Mouse (Mus musculus) limb, embryonic 14.5 days (tissue): Measurements from ENCODE around the gene Psph. TPM values are rescaled to one million over a fixed set of nuclear protein-coding genes. Genes with fewer than 3 reads are reported as not detected.

Experiments used
- ATAC-seq: fragments of 200-750 bp; cut with Nextera tagmentation; 2 replicates; pipeline ENCODE4 v1.8.0; 2017; ENCODE audit warnings: low read depth, moderate number of reproducible peaks, moderate TSS enrichment; ENCODE audit not compliant: low FRiP score
- DNase-seq: peaks from one replicate; pipeline ENCODE4 v3.0.0-alpha.2; 2015; ENCODE audit warnings: low spot score
- H3K27ac ChIP-seq: fragments of 300-500 bp; sonication (generic); replicated peaks from 2 replicates; pipeline ENCODE4 v1.5.1; 2014; ENCODE audit warnings: low read depth, mild to moderate bottlenecking, low read length, moderate library complexity, mixed read lengths
- H3K27me3 ChIP-seq: fragments of 300-500 bp; sonication (generic); 2 replicates; pipeline ENCODE4 v1.6.1; 2014; ENCODE audit warnings: low read length, mixed read lengths; ENCODE audit not compliant: control insufficient read depth, insufficient read depth
- H3K36me3 ChIP-seq: fragments of 300-500 bp; sonication (generic); 2 replicates; pipeline ENCODE4 v1.6.1; 2014; ENCODE audit warnings: mild to moderate bottlenecking, low read length, moderate library complexity, mixed read lengths; ENCODE audit not compliant: control insufficient read depth, insufficient read depth
- H3K4me1 ChIP-seq: fragments of 300-500 bp; sonication (generic); 2 replicates; pipeline ENCODE4 v1.6.1; 2014; ENCODE audit warnings: antibody characterized with exemption, low read length, mixed read lengths; ENCODE audit not compliant: control insufficient read depth, insufficient read depth
- H3K4me2 ChIP-seq: fragments of 300-500 bp; sonication (generic); replicated peaks from 2 replicates; pipeline ENCODE4 v1.6.1; 2014; ENCODE audit warnings: low read depth, mild to moderate bottlenecking, low read length, moderate library complexity; ENCODE audit not compliant: severe bottlenecking
- H3K4me3 ChIP-seq: fragments of 300-500 bp; sonication (generic); replicated peaks from 2 replicates; pipeline ENCODE4 v1.5.1; 2014; ENCODE audit warnings: low read length
- H3K9ac ChIP-seq: fragments of 300-500 bp; sonication (generic); 2 replicates; pipeline ENCODE4 v1.6.1; 2014; ENCODE audit warnings: mild to moderate bottlenecking, low read depth, low read length, moderate library complexity; ENCODE audit not compliant: severe bottlenecking
- H3K9me3 ChIP-seq: fragments of 300-500 bp; sonication (generic); 2 replicates; pipeline ENCODE4 v1.6.1; 2016; ENCODE audit warnings: low read length; ENCODE audit not compliant: control insufficient read depth
- POLR2A ChIP-seq: fragments of 200-500 bp; IDR thresholded peaks from 2 replicates; pipeline ENCODE4 v1.8.0; 2012; ENCODE audit warnings: inconsistent platforms, mild to moderate bottlenecking, moderate library complexity, borderline replicate concordance; ENCODE audit not compliant: insufficient read depth, insufficient read length; ENCODE audit errors: extremely low read depth
- WGBS: fragments of 180-500 bp; shearing (Covaris S2); extraction: QIAGEN DNeasy Blood & Tissue Kit; methylation state at CpG from one replicate; pipeline ENCODE4 v1.1.7; 2014; 5-methylcytosine and 5-hydroxymethylcytosine counted together
- polyA plus RNA-seq, 2 experiments: library from polyadenylated mRNA; depleted of rRNA in 1 of 2; stranded (reverse) in 1 of 2; unstranded in 1 of 2; fragments of >200 nt; fragmentation: Nextera tagmentation in 1 of 2; extraction: Ambion mirVana in 1 of 2; gene quantifications; 2 replicates each; pipeline versions ENCODE4 v1.2.1 to v1.2.3; 2012 to 2014

Gene Psph
- polyA plus RNA-seq, 2 experiments, result 15.9 to 34.1 TPM

- peak; percentile 87 for DNase-seq
- Histone ChIP-seq H3K27ac (peak within 1 kb of the TSS; percentile 95), H3K27me3 (no peaks in the 10 kb centered on the region), H3K4me2 (peak within 1 kb of the TSS; percentile 48), H3K9ac (peak within 1 kb of the TSS; percentile 98), H3K4me3 (peak within 1 kb of the TSS; percentile 88), H3K9me3 (no peaks in the 10 kb centered on the region), H3K36me3 (0 out of 2 replicates have a peak, but pooled peaks cover under 1% of the 10 kb centered on the region), H3K4me1 (peaks cover 10% of the 10 kb centered on the region; the same call in 1 of the 2 replicates)
- TF ChIP-seq POLR2A, result 0 out of 2 replicates have a peak, but pooled peaks have one; percentile 81
- peak; percentile 91 for ATAC-seq
- WGBS, result 2% methylated on average over 48 of the region's 93 CpGs
Observed at GRCm38 (mm10) chr5:129724834-129725773, 62.1 kb downstream of the Psph start, which contains the start of gene Nipsnap2. Gene Nipsnap2, plus strand, starts transcription at chr5:129725063.

- peak overlapping the region; percentile 88 for H3K4me3 ChIP-seq
- 0 out of 2 replicates have a peak, but pooled peaks cover 9% of the 10 kb centered on the region for H3K36me3 ChIP-seq
- H3K4me1 ChIP-seq, result peaks cover 2% of the 10 kb centered on the region; the same call in 1 of the 2 replicates
- no peak for DNase-seq
- peak overlapping the region; percentile 48 for H3K4me2 ChIP-seq
- no peaks in the 10 kb centered on the region for H3K9me3 ChIP-seq
- TF ChIP-seq POLR2A, result no peak
- no peak for ATAC-seq
- no peak overlapping the region for H3K27ac ChIP-seq
- no peaks in the 10 kb centered on the region for H3K27me3 ChIP-seq
- H3K9ac ChIP-seq, result peak overlapping the region; percentile 98
- WGBS, result 46% methylated on average over 4 of the region's 4 CpGs
Observed at GRCm38 (mm10) chr5:129724268-129724667, 63.0 kb downstream of the Psph start.

GRCm38 (mm10) chr5:129720176-129720575, 67.1 kb downstream of the Psph start:
- Histone ChIP-seq H3K27ac (no peak overlapping the region), H3K4me1 (no peaks in the 10 kb centered on the region; the same call in 1 of the 2 replicates), H3K4me2 (no peak overlapping the region), H3K27me3 (no peaks in the 10 kb centered on the region), H3K36me3 (peaks cover 35% of the 10 kb centered on the region), H3K9ac (no peak overlapping the region), H3K4me3 (no peak overlapping the region), H3K9me3 (no peaks in the 10 kb centered on the region)
- DNase-seq, result no peak
- no peak for TF ChIP-seq POLR2A
- ATAC-seq, result no peak
- WGBS, result 85% methylated on average over 3 of the region's 3 CpGs

GRCm38 (mm10) chr5:129717016-129717415, 70.2 kb downstream of the Psph start:
- H3K4me2 ChIP-seq, result no peak overlapping the region
- H3K4me1 ChIP-seq, result no peaks in the 10 kb centered on the region; the same call in 1 of the 2 replicates
- no peaks in the 10 kb centered on the region for H3K9me3 ChIP-seq
- DNase-seq (no peak), ATAC-seq (no peak)
- no peak overlapping the region for H3K9ac ChIP-seq
- no peaks in the 10 kb centered on the region for H3K27me3 ChIP-seq
- no peak for TF ChIP-seq POLR2A
- 73% methylated on average over 9 of the region's 9 CpGs for WGBS
- peaks cover 35% of the 10 kb centered on the region for H3K36me3 ChIP-seq
- H3K4me3 ChIP-seq, result no peak overlapping the region
- no peak overlapping the region for H3K27ac ChIP-seq

Other genes with a start within 250 kb of the Psph start
- gene Mmp17, start 203.3 kb downstream of the Psph start, polyA plus RNA-seq (2012; rRNA removed), result 2.4 and 2.8 TPM in 2 replicates
- 1.5 and 1.9 TPM in 2 replicates for gene Mmp17, start 203.3 kb downstream of the Psph start, polyA plus RNA-seq (2014; fragmentation: Nextera tagmentation; extraction: Ambion mirVana)
- gene Zfp11, start 117.3 kb downstream of the Psph start, polyA plus RNA-seq (2012; rRNA removed), result 4.8 and 5.0 TPM in 2 replicates
- gene Zfp11, start 117.3 kb downstream of the Psph start, polyA plus RNA-seq (2014; fragmentation: Nextera tagmentation; extraction: Ambion mirVana), result 3.8 and 4.6 TPM in 2 replicates
- not detected in 2 replicates for gene Sept14, start 78.9 kb downstream of the Psph start, polyA plus RNA-seq (2012; rRNA removed)
- gene Sept14, start 78.9 kb downstream of the Psph start, polyA plus RNA-seq (2014; fragmentation: Nextera tagmentation; extraction: Ambion mirVana), result not detected in 2 replicates
- 110 and 133 TPM in 2 replicates for gene Mrps17, start 72.0 kb downstream of the Psph start, polyA plus RNA-seq (2012; rRNA removed)
- gene Mrps17, start 72.0 kb downstream of the Psph start, polyA plus RNA-seq (2014; fragmentation: Nextera tagmentation; extraction: Ambion mirVana), result 201 and 209 TPM in 2 replicates
- 86.1 and 88.5 TPM in 2 replicates for gene Nipsnap2, start 62.4 kb downstream of the Psph start, polyA plus RNA-seq (2012; rRNA removed)
- gene Nipsnap2, start 62.4 kb downstream of the Psph start, polyA plus RNA-seq (2014; fragmentation: Nextera tagmentation; extraction: Ambion mirVana), result 114 and 117 TPM in 2 replicates
- 50.1 and 55.9 TPM in 2 replicates for gene Sumf2, start 59.5 kb upstream of the Psph start, polyA plus RNA-seq (2012; rRNA removed)
- 53.8 and 61.3 TPM in 2 replicates for gene Sumf2, start 59.5 kb upstream of the Psph start, polyA plus RNA-seq (2014; fragmentation: Nextera tagmentation; extraction: Ambion mirVana)
- gene Chchd2, start 100.0 kb upstream of the Psph start, polyA plus RNA-seq (2012; rRNA removed), result 773 and 1,133 TPM in 2 replicates
- 901 and 959 TPM in 2 replicates for gene Chchd2, start 100.0 kb upstream of the Psph start, polyA plus RNA-seq (2014; fragmentation: Nextera tagmentation; extraction: Ambion mirVana)
- gene Zbed5, start 108.3 kb upstream of the Psph start, polyA plus RNA-seq (2012; rRNA removed), result 8.8 and 9.1 TPM in 2 replicates
- gene Zbed5, start 108.3 kb upstream of the Psph start, polyA plus RNA-seq (2014; fragmentation: Nextera tagmentation; extraction: Ambion mirVana), result 8.2 and 8.4 TPM in 2 replicates
- 0.29 and 0.40 TPM in 2 replicates for gene Phkg1, start 111.1 kb upstream of the Psph start, polyA plus RNA-seq (2012; rRNA removed)
- gene Phkg1, start 111.1 kb upstream of the Psph start, polyA plus RNA-seq (2014; fragmentation: Nextera tagmentation; extraction: Ambion mirVana), result 0.21 TPM in 1 of 2 replicates, not detected in the other
- 4.3 and 4.5 TPM in 2 replicates for gene Nupr1l, start 121.1 kb upstream of the Psph start, polyA plus RNA-seq (2012; rRNA removed)
- 2.6 and 3.1 TPM in 2 replicates for gene Nupr1l, start 121.1 kb upstream of the Psph start, polyA plus RNA-seq (2014; fragmentation: Nextera tagmentation; extraction: Ambion mirVana)
- gene Vkorc1l1, start 154.5 kb upstream of the Psph start, polyA plus RNA-seq (2012; rRNA removed), result 35.7 and 41.8 TPM in 2 replicates
- 25.8 and 26.1 TPM in 2 replicates for gene Vkorc1l1, start 154.5 kb upstream of the Psph start, polyA plus RNA-seq (2014; fragmentation: Nextera tagmentation; extraction: Ambion mirVana)
- gene Gusb, start 215.6 kb upstream of the Psph start, polyA plus RNA-seq (2012; rRNA removed), result 37.2 and 43.5 TPM in 2 replicates
- gene Gusb, start 215.6 kb upstream of the Psph start, polyA plus RNA-seq (2014; fragmentation: Nextera tagmentation; extraction: Ambion mirVana), result 54.4 and 57.5 TPM in 2 replicates
- 21.5 and 24.5 TPM in 2 replicates for gene Asl, start 241.8 kb upstream of the Psph start, polyA plus RNA-seq (2012; rRNA removed)
- 34.5 and 36.5 TPM in 2 replicates for gene Asl, start 241.8 kb upstream of the Psph start, polyA plus RNA-seq (2014; fragmentation: Nextera tagmentation; extraction: Ambion mirVana)
- gene Crcp, start 241.8 kb upstream of the Psph start, polyA plus RNA-seq (2012; rRNA removed), result 16.6 and 24.2 TPM in 2 replicates
- 25.3 and 25.4 TPM in 2 replicates for gene Crcp, start 241.8 kb upstream of the Psph start, polyA plus RNA-seq (2014; fragmentation: Nextera tagmentation; extraction: Ambion mirVana)